Mouse (Mus musculus) cortical plate, adult 2 months (tissue): Measurements from ENCODE around the gene Adgrg3.

Experiments used
- CTCF ChIP-seq: fragments of 200-500 bp; IDR thresholded peaks from 2 replicates; pipeline ENCODE4 v1.5.1; 2011; ENCODE audit warnings: mild to moderate bottlenecking, control low read depth, low read length; ENCODE audit not compliant: insufficient read depth; ENCODE audit errors: extremely low read depth
- POLR2A ChIP-seq: fragments of 200-500 bp; IDR thresholded peaks from 2 replicates; pipeline ENCODE4 v1.6.1; 2011; ENCODE audit warnings: mild to moderate bottlenecking, low read length, control low read depth; ENCODE audit not compliant: insufficient read depth; ENCODE audit errors: extremely low read depth

GRCm38 (mm10) chr8:94991454-94991994 lies 26.0 kb upstream of the Adgrg3 start:
- TF ChIP-seq POLR2A (no peak), CTCF (no peak)
